Mouse (Mus musculus): ENCODE data around the gene Tldc2.
A peak's percentile ranks its signal among the peaks of the same experiment; 100 is the strongest.

Tldc2 gene

DNA sequence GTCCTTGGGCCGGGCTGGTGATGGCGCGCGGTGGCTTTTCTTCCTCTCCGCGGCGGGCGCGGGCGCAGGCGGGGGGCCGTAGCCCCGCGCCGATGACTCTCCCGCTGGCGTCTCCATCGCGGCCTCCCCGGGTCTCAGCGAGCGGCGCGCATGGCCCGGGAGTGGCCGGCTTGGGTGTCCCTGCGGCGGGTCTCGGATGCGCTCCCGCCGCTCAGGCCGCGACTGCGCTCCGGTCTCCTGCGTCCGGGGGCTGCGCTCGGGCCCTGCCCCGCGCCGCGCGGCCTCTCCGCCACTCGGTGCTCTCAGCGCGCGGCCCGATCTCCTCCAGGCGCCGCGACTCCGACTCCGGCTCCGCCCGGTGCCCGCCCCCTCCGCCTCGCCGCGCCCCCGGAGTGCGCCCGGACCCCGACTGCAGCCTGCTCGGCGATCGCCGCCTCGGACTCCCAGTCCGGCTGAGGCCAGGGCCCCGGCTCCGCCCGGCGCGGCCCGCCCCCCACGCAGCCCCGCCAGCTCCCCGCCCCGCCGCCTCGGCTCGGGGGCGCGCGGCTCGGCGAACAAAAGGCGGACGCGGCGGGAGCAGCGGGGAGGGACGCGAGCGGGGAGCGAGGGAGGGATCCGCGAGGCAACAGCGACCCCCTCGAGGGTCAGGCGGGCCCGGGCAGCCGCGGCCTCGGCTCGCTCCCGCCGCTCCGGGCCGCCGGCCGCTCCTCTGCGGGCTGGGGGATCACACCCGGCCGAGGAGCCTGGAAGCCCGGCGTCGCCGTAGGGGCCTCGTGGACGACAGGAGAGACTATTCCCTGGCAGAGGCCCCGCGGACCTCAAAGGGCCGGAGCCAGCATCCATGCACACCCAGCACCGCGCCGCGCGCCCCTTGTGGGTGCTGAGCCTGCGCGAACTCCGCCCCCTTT is 7.8 kb upstream of the Tldc2 start, which contains the start of gene Soga1:
Soga1 (minus strand) TSS at position 462 of the 908 bp plus-strand sequence.
- peak; percentile 91 to 95 for DNase-seq

DNA sequence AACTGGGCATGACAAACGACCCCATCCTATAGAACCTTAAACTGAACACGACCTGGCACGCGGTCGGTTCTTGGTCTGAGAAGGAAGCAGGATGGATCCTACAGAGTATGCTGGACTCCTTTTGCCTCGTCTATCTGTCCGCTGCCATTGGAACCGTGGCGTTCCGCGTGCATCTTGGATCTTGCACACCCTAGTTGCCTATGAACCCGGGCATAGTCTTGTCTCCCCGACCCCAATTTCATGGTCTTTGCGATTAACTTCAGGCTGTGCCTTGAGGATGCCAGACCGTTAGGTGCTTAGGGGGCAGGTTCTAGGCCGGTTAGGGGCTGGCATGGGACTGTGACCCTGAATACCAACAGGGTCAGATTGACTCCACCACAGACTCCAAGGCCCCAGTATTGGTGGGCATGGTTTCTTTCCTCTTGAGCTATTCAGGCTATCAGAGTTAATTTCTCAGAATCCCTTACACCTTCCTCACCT is 7.1 kb upstream of the Tldc2 start:
- no peak for DNase-seq

DNA sequence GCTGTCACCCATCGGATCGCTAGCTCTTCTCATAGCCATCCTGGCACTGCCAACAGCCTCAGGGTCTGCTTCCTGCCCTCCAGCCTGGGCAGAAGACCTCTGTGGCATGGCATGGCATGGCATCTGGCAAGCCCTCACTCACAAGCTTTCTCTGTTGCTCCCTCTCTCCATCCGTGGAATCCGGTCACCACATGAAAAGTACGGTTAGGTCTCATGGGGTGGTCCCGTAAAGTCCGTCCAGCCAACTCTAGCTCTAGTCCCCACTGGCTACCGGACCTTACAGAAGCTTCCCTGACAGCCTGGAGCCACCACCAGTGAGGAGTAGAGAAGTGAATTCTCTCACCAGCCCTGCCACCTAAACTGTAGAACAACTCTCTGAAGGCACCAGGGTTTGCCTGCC is 5.5 kb upstream of the Tldc2 start:
- peak in 1 of 2 experiments; percentile 6 for DNase-seq

DNA sequence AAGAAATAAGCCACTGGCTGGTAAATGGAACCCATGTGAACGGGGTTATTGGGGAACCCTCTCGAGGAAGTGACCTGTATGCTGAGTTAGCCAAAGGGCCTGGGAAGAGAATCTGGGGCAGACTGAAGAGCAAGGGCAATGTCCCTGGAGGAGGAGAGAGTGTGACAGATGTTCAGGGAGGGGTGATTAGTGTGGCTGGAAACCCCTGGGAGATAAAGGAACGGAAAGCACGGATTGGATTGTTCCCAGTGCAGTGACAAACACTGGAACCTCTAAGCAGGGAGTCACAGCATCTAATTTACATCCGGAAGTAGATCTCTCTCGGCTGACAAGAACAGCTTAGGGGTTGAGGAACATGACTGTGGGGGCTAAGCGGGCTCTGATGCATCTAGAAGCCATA is 4.9 kb upstream of the Tldc2 start:
- no peak for DNase-seq

DNA sequence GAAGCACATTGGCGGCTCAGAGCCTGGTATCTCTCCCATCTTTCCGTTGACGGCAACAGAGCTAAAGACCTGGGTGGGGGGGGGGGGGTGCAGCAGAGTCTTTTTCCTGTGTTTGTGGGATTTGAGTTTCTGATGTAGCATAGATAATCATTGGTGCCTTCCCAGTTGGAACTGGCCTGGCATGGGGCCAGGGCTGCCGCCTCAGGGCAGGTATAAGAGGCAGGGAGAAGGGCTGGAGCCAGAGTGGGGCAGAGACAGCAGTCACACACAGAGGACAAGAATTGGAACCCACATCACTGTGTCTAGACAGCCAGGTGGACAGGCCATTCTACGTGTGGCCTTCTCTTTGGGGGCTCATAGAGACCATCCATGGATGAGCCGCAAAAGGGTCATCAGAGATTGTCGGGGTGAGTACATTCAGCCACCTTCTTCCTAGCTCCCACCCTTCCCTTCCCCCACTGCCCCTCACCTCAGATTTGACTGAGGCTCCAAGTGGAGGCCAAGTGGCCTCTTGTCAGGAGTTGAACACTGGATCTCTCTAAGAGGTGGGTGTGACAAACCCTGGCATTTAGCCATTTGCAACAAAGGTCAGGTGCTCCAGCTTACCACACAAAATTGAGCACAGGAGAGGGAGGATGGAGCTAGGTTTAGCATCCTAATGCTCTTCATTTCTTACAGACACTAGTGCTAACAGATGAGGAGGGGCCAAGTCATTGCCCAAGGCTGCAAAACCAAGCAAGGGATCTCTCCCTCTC is 1.8 kb upstream of the Tldc2 start:
- peak; percentile 57 to 64 for DNase-seq

DNA sequence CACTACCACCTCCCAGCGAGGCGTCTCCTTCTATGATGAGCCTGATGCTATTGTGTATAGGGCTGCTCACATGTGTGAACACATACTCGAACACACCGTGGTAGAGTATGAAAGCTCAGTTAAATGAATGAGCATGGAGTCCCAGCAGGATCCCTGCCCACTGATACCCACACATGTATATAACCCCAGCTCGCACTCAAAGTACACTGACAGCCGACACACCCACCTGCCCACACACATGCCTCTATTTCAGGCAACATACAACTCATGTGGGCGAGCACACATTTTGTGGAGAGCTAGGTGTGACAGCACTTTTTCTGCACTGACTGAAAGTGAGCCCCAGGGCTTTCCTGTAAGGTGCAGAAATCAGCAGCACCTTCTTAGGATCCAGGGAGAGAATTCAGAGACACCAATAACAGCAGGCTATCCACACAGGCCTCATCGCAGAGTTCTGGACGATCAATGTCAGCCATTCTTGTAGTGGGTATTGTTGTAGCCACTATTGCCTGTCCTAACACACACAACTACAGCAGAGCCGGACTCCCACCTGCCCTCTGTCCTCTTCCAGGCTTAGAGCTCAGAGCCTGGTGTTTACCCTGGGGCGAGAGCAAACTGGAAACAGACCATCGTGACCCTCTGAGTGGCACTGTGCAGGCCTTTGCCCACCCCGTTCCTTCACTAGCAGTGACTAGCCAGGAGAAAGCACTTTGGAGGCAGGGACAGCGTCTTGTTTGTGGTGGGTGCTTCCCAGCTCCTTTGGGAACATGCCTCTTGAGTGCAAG is 872 bp downstream of the Tldc2 start:
- peak; percentile 2 to 9 for DNase-seq

DNA sequence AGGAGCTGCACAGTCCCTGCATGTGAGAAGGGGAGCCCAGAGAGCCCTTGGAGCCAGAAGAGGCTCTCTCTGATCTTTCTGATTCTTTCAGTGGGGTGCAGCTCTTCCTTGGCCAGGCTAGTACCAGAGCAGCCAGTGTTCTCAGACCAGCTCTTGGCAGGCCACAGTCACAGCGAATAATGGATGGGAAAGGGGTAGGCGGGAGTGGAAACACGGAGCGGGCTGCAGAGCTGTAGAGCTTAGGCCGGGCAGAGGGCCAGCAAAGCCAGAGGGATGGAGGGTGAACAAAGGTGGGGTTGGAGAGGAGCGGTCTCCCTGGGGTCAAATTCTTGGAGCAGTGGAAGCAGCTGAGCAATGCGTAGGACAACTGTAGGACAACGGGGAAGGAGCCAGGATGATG is 5.2 kb downstream of the Tldc2 start:
- DNase-seq, result peak; percentile 81 to 84

DNA sequence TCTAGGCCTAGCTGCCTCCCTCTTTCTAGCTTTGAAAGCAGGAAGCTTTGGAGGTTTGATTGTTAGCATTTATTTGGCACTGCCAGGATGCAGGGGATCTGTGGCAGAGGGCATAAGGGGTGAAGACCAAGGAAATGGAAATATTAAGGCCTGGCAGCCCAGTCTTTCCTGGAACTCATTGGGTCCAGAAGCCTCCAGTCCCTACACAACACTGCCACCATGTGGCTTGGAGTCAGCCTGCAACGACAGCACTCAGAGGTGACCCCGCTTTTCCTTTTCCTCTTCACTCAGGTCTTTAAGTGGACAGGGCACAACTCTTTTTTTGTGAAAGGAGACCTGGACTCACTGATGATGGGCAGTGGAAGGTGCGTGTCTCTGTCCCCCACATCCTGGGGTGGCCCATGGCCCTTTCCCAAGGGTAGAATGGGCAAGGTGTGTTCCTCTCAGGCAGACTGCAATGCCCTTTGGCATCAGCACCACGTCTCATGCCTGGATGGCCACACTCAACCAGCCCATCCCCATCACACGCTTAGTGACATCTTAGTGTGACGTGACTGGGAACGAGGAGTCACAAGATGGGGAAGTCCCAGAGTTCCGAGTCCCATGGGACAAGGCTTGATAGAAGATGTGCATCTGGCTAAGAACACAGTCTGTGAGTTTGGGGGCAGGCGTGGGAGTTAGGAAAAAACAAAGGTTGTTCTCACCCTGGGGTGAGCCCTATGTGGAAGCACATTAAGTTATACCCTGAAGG is 8.3 kb downstream of the Tldc2 start:
- DNase-seq, result peak; percentile 93 to 94

DNA sequence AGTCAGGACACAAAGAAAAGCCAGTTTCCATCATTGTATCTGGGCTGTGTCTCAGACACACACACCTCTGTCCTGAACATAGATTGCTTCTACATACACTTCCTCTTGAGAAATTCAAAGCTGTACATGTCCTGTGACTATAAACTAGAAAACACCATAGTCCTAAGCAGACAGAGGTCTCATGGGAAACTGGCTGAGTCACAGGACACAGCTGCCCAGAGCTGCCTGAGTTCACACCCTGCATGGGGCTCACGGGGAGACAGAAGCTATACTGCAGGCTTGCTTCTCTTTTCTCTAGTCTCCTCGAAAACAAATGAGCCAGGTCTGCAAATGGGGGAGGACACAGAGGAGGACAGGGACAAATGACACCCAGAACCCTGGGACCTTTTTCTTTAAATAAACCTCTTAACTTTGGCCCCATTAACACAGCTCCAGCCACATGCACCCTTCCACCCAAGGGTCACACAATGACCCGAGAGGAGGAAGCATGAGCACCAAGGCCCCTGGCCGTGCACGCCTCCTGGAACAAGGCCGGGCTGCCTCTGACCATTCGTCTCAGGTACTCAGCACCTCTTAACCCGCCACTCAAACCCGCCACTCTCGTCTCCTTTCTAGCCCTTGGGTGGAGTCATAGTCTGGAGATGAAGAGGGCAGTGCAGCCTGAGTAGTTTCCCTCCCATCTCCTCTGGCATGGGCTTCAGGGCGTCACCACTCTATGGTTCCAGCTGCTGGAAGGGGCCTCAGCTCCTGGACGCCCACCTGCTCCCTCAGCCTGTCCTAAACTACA is 12.9 kb downstream of the Tldc2 start:
- DNase-seq, result no peak

DNA sequence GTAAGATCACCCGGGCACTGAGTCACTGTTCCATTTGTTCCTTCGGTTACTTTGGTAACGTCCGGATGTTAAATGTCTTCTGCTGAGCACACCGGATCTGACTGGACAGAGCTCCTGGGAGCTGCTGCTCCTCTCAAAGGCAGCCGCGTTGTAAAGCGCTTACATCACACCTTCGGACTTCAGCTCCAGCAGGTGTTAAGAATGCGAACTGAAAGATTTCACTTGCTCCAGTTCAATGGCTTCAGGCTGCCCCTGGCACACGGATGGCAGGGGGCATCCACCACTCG is 13.4 kb downstream of the Tldc2 start:
- no peak for DNase-seq

DNA sequence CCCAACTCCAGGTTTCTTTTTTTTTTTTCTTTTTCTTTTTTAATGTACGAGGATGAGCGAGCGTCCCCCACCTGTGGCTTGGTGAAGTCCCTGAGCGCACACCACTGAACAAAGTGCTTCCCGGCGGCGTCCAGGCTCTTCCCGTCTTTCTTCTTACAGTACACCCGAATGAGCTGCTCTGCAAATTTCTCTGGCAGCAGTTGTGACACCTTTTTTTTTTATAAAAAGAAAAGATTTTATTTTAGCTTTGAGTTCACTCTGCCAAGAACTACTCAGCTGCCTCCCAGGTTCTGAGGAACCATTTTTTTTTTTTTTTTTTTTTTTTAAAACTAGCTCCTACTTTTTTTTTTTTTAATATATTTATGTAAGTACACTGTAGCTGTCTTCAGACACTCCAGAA is 14.8 kb downstream of the Tldc2 start:
- no peak for DNase-seq

DNA sequence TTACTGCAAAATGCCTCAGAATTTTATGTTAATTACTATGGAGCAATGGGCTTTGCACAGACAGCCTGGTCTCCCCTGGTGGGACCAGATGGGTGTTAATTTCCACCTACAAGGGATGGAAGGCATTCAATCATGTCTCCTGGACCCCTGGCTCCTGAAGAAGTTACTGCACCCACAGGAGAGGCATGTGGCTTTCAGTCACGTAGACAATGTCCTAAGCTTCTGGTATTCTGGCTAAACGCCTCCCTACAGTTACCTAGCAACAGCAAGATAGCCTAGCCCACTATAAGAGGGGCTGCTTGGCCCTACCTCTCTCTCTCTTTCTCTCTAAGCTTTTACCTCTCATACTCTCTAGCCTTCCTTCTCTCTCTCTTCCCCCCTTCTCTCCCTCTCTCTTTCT is 15.4 kb downstream of the Tldc2 start:
- DNase-seq, result peak in 1 of 2 experiments; percentile 6

DNA sequence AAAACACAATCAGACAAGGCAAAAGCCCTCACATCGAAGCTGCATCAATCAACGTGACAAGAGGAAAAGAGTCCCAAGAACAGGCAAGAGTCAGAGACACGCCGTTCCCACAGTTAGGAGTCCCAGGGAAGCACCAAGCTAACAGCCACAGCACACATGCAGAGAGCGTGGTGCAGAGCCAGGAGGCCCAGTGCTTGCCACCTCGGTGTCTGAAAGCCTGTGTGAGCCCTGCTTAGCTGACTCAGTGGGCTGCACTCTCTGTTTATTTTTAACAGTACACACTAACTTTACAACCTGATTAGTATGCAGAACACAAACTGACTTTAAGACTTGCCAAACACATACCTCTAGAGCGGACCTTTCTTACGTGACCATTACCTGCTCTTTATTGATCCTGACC is 17.6 kb downstream of the Tldc2 start:
- DNase-seq, result no peak

DNA sequence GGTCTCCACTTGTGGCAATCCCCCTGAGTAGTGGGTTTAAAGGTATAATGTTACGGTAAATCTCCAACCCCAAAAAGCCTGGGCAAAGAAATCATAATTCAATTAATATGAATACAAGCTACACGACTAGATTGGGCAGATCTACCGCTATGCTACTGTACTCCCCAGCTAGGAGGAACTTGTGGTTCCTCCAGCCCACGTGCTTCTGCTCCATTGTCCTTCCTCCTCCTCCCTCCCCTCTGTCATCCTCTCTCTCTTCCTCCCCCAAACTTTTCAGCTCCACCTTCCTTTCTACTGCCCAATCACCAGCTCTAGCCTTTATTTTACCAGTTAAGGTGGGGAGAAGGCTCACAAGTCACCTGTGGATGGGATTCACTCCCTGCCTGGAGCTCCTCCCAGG is 21.4 kb downstream of the Tldc2 start:
- no peak for DNase-seq

DNA sequence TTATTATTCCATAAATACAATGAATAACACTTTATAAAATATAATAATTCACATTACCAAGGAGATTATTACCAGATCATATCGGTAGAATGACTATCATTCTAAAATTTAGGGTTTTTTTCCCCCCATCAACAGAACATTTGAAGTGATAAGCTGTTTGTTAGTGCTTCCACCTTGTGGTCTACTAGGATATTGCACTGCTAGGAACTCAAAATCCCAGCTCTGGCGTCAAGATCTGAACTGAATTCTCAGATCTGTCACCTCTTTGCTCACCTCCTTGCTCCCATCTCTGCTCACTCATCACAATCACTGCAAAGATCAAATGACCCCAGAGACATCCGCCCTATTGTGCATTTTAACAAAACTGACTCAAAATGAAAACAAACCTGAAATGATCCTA is 30.1 kb downstream of the Tldc2 start:
- peak; percentile 46 to 66 for DNase-seq

DNA sequence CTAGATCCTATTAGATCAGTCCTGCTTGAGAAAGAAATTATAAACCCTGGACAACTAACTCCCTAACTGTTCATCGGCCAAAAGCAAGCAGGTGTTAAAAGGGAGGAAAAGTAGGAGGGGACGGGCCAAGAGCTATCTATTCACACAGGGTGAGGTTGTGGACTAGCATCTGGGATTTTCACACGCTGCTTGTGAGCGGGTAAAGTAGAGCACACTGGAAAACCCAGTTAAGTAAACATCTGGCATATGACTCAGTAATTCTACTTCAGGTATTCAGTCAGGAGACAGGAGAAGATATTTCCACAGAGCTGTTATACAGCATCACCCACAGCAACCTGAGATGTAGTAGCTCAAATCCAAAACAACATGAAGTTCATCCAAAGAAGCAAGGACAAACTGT is 31.7 kb downstream of the Tldc2 start:
- DNase-seq, result no peak

DNA sequence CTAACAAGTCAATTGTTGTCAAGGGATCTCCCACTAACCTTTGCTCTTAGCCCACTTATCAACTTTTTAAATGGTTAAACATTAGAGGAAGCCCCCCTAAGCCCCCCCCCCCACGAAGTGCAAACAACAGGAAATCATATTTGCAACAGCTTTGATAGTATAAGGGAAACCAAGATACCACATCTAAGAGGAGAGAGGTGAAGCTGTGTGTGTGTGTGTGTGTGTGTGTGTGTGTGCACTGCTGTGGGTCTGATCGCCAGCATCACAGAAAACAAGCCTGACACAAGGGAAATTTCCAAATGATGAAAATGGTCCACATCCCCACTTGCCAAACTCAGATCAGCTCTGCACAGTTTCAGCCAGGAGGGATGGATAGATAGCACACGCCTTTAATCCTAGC is 32.2 kb downstream of the Tldc2 start:
- DNase-seq, result no peak

DNA sequence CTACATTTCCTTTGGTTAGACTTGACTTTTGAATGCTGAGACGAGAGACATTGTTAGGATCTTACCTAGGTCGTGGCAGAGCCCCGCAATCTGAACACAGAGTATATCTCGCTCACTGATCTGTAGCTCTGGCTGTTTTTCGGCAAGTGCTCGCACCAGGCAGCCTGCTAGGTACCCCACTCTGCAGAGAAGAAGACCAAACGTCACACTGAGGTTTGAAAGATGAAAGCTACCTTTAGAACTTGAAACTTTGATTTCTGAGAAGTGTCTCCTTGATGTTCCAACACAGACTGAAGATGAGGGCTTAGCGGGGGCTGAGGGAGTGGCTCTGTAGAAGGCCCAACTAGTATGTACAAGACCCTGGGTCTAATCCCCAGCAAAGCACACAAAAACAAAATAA is 34.9 kb downstream of the Tldc2 start:
- no peak for DNase-seq

DNA sequence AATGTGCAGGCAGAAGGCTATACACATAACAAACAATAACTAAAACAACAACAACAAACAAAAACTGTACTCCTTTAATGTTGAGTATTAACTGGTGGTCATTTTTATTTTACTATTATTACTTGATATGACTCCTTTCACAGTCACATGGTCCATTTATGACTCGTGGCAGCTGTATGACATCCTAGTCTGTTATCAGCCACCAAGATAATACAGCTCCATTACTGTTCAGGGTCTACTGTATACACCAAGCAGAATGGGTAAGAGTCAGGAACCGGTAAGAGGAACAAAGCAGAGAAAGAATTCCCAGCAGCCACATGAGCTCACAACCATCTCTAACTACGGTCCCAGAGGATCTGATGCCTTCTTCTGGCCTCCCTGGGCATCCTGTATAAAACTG is 38.4 kb downstream of the Tldc2 start:
- no peak for DNase-seq

DNA sequence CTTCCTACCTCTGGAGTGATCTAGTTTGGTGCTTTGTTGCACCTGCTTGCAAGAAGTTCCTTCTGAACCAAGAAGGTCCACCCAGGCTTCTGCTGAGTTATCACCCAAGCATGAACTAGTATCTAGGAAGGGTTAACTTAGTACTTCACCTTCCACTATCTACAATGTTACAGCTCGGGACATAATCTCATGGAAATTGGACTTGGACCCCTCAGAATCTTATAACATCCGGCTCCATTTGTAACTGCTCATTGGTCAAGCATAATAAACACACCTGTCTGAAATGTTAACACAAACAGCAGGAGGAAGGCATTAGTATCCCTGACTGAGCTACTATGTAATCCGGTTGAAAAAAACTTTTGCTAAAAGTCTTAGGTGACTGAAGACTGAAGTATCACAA is 40.5 kb downstream of the Tldc2 start:
- DNase-seq, result no peak

DNA sequence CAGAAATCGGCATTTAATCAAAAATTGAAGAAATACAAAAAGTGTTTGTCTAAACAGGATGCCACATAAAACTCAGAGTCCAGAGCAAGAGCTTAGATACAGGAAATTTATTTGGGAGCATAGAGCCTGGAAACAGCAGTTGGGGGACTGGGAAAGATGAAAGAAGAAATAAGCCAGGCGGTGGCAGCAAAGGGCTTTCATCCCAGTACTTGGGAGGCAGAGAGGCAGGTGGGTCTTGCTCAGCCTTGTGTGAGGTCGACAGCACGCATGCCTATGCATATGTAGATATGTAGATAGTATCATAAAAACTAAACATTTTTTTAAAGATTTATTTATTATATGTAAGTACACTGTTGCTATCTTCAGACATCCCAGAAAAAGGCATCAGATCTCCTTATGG is 41.2 kb downstream of the Tldc2 start:
- peak in 1 of 2 experiments; percentile 18 for DNase-seq

DNA sequence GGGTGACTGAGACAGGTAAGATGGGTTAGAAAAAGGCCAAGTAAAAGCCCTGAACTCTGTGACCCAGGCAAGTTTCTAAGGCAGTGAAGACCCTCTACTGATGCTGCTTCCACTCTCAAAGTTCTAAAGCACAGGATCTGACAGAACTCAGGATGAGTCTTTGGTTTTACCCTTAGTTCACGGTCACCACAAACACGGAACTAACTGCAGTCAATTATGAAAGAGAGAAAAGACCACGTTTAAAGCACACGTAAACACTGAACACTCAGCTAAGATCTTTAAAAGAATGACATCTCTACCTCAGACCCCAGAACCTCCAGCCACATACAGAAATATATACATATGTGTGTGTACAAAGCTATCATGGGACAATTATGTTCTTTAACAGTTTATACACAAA is 42.2 kb downstream of the Tldc2 start:
- DNase-seq, result no peak
